Mouse (Mus musculus): ENCODE data around the gene Agtpbp1. TPM values are rescaled to one million over a fixed set of nuclear protein-coding genes. Genes with fewer than 3 reads are reported as not detected.

Agtpbp1 gene
- total and polyA plus RNA-seq, 3 experiments = 24.2 to 117 (median 33.7) TPM

GRCm38 (mm10) chr13:59520834-59521233 is 64.2 kb downstream of the Agtpbp1 start:
- TF ChIP-seq ZNF384 (IDR thresholded peaks at IDR 0.05; ENCODE audit: low read depth, low read length) (no peak), CHD1 (IDR thresholded peaks at IDR 0.05; ENCODE audit: low read depth, low read length) (no peak), USF1 (IDR thresholded peaks at IDR 0.05; ENCODE audit: low read depth, low read length) (no peak), ZC3H11A (IDR thresholded peaks at IDR 0.05; ENCODE audit: low read depth, low read length) (no peak), UBTF (IDR thresholded peaks at IDR 0.05; ENCODE audit: borderline replicate concordance, insufficient read depth, low read depth, low read length) (no peak), SMC3 (IDR thresholded peaks at IDR 0.05; ENCODE audit: low read depth, low read length) (no peak), POLR2AphosphoS2 (IDR thresholded peaks at IDR 0.05; ENCODE audit: low read length) (no peak), CTCF (IDR thresholded peaks at IDR 0.05 in 2 of 3, conservative IDR thresholded peaks at IDR 0.05 in 1 of 3; ENCODE audit: control insufficient read depth in 1 of 3, insufficient read depth in 1 of 3, low read depth in 2 of 3, low read length in 3 of 3, poor library complexity in 1 of 3, severe bottlenecking in 1 of 3) (no peak), NELFE (IDR thresholded peaks at IDR 0.05; ENCODE audit: low read depth, low read length) (no peak), TBP (IDR thresholded peaks at IDR 0.05; ENCODE audit: low read depth, low read length) (no peak), BHLHE40 (IDR thresholded peaks at IDR 0.05; ENCODE audit: borderline replicate concordance, low read depth, low read length) (no peak), RCOR1 (IDR thresholded peaks at IDR 0.05; ENCODE audit: low read depth, low read length) (no peak), MAFK (IDR thresholded peaks at IDR 0.05; ENCODE audit: borderline replicate concordance, low read depth, low read length) (no peak), SIN3A (IDR thresholded peaks at IDR 0.05; ENCODE audit: low read length) (no peak), MYB (IDR thresholded peaks at IDR 0.05; ENCODE audit: low read depth, low read length) (no peak), ETS1 (IDR thresholded peaks at IDR 0.05; ENCODE audit: low read depth, low read length) (no peak), HCFC1 (IDR thresholded peaks at IDR 0.05; ENCODE audit: low read depth, low read length) (no peak), MXI1 (IDR thresholded peaks at IDR 0.05; ENCODE audit: low read depth, low read length) (no peak), TCF12 (IDR thresholded peaks at IDR 0.05; ENCODE audit: low read depth, low read length) (no peak), JUND (IDR thresholded peaks at IDR 0.05; ENCODE audit: low read depth, low read length) (no peak)

GRCm38 (mm10) chr13:59519479-59519878 is 65.5 kb downstream of the Agtpbp1 start:
- no peaks in the 10 kb centered on the region for H3K9me3 ChIP-seq (replicated peaks; ENCODE audit: insufficient read depth, low read length)
- no peak for TF ChIP-seq ZC3H11A (IDR thresholded peaks at IDR 0.05; ENCODE audit: low read depth, low read length)
- no peak for TF ChIP-seq JUND (IDR thresholded peaks at IDR 0.05; ENCODE audit: low read depth, low read length)
- no peak for TF ChIP-seq ZMIZ1 (IDR thresholded peaks at IDR 0.05; ENCODE audit: low read depth, low read length)
- TF ChIP-seq TCF12 (IDR thresholded peaks at IDR 0.05; ENCODE audit: low read depth, low read length) = no peak
- no peak for TF ChIP-seq ELF1 (IDR thresholded peaks at IDR 0.05; ENCODE audit: low read depth, low read length)
- TF ChIP-seq NRF1 (IDR thresholded peaks at IDR 0.05; ENCODE audit: insufficient read depth, low read depth, low read length, poor library complexity, severe bottlenecking) = no peak
- TF ChIP-seq POLR2A (IDR thresholded peaks at IDR 0.05; ENCODE audit: control insufficient read depth in 1 of 2, insufficient read depth in 1 of 2, low read depth in 1 of 2, low read length in 2 of 2, poor library complexity in 1 of 2) = no peak
- no peak for TF ChIP-seq MXI1 (IDR thresholded peaks at IDR 0.05; ENCODE audit: low read depth, low read length)
- TF ChIP-seq CHD2 (IDR thresholded peaks at IDR 0.05; ENCODE audit: low read length) = no peak
- no peak for TF ChIP-seq UBTF (IDR thresholded peaks at IDR 0.05; ENCODE audit: borderline replicate concordance, insufficient read depth, low read depth, low read length)
- TF ChIP-seq ZNF384 (IDR thresholded peaks at IDR 0.05; ENCODE audit: low read depth, low read length) = no peak
- TF ChIP-seq USF1 (IDR thresholded peaks at IDR 0.05; ENCODE audit: low read depth, low read length) = no peak
- TF ChIP-seq SMC3 (IDR thresholded peaks at IDR 0.05; ENCODE audit: low read depth, low read length) = no peak
- H3K4me3 ChIP-seq (ENCODE audit: control insufficient read depth in 1 of 2, insufficient read depth in 1 of 2, low read depth in 2 of 2, low read length in 2 of 2) = no peak overlapping the region
- no peak overlapping the region for H3K9ac ChIP-seq (ENCODE audit: control insufficient read depth, low read depth, low read length, poor library complexity, severe bottlenecking)
- H3K79me2 ChIP-seq (ENCODE audit: control insufficient read depth, insufficient read depth, low read length, poor library complexity) = no peaks in the 10 kb centered on the region
- H3K36me3 ChIP-seq (ENCODE audit: control insufficient read depth in 1 of 2, insufficient read depth in 2 of 2, low read length in 2 of 2) = peaks cover 0 to 4% of the 10 kb centered on the region in 2 experiments; a peak in 2 of 4 replicates
- DNase-seq (ENCODE audit: low read depth, low spot score) = no peak
- H3K4me1 ChIP-seq (ENCODE audit: control insufficient read depth in 1 of 2, insufficient read depth in 2 of 2, low read length in 2 of 2) = no peaks in the 10 kb centered on the region
- no peaks in the 10 kb centered on the region for H3K27me3 ChIP-seq (ENCODE audit: control insufficient read depth in 1 of 2, insufficient read depth in 2 of 2, low read length in 2 of 2)
- H3K27ac ChIP-seq (ENCODE audit: control insufficient read depth, low read depth, low read length) = no peak overlapping the region

More at GRCm38 (mm10) chr13:59520834-59521233, 64.2 kb downstream of the Agtpbp1 start:
- no peak for DNase-seq (ENCODE audit: low read depth, low spot score)
- Histone ChIP-seq H3K36me3 (ENCODE audit: control insufficient read depth in 1 of 2, insufficient read depth in 2 of 2, low read length in 2 of 2) (peaks cover 0 to 7% of the 10 kb centered on the region in 2 experiments; a peak in 2 of 4 replicates), H3K4me1 (ENCODE audit: control insufficient read depth in 1 of 2, insufficient read depth in 2 of 2, low read length in 2 of 2) (no peaks in the 10 kb centered on the region), H3K27ac (ENCODE audit: control insufficient read depth, low read depth, low read length) (no peak overlapping the region), H3K9me3 (replicated peaks; ENCODE audit: insufficient read depth, low read length) (no peaks in the 10 kb centered on the region), H3K79me2 (ENCODE audit: control insufficient read depth, insufficient read depth, low read length, poor library complexity) (no peaks in the 10 kb centered on the region), H3K4me3 (ENCODE audit: control insufficient read depth in 1 of 2, insufficient read depth in 1 of 2, low read depth in 2 of 2, low read length in 2 of 2) (no peak overlapping the region), H3K27me3 (ENCODE audit: control insufficient read depth in 1 of 2, insufficient read depth in 2 of 2, low read length in 2 of 2) (no peaks in the 10 kb centered on the region), H3K9ac (ENCODE audit: control insufficient read depth, low read depth, low read length, poor library complexity, severe bottlenecking) (no peak overlapping the region)
